Comparison of ENCODE assay signal across 8 mouse cellular contexts in the genomic region with DNA sequence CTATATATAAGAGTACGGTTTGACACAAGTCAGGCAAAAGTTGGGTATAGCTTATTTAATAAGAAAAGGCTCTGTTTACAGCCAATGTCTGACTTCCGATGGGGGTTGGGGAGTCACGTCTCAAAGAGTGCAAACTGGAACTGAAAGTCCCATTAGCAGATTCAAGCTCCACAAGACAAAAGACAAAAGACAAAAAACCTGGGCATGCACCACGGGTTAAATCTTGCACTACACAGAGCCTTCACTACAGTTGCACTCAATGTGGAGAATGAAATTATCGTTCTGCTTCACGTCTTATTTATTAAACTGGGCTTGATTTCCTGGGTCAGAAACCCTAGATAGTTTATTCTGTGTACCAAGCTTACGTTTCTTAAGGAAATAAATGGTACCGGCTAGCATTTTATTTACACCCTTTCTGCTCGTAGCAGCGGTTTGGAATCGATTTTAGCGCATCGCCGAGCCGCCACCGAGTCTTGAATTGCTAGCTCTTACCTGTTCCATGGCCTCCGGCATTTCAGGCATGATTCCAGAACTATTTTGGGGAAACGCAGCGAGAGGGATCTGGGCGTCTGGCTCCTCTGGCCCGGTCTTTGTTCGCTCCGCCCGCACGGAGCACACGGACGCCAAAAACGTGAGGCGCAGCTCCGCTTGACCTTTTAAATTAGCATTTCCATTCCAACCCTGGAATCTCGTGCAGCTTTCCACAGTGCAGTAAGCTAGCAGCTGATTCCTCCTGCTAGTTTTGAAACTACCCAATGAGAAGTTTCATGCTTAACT. TPM values are rescaled to one million over a fixed set of nuclear protein-coding genes. Genes with fewer than 3 reads are reported as not detected.
DNase-seq lines count a peak whose midpoint lies in the region; ATAC-seq and TF ChIP-seq lines count a peak whose summit lies in the region.

No protein-coding gene starts in this region.

- peak overlapping the region; percentile 96 for H3K27ac ChIP-seq in ES-Bruce4 (ENCODE audit: insufficient read depth, low read length)
- peak overlapping the region; percentile 96 for H3K27ac ChIP-seq in brown adipose tissue, adult 24 weeks (replicated peaks; ENCODE audit: low read depth, low read length)
- H3K27ac ChIP-seq in forebrain, embryonic 12.5 days, result peak overlapping the region; percentile 95
- H3K27ac ChIP-seq in lung, embryonic 14.5 days (ENCODE audit: low read depth), result peak overlapping the region; percentile 98

- peak; percentile 42 for ATAC-seq in forebrain, embryonic 12.5 days (ENCODE audit: low FRiP score)
- peak; percentile 52 for ATAC-seq in lung, embryonic 14.5 days (ENCODE audit: insufficient read depth)

- peak overlapping the region; percentile 69 for H3K9ac ChIP-seq in ES-Bruce4 (ENCODE audit: low read depth, poor library complexity, severe bottlenecking)
- peak overlapping the region; percentile 80 for H3K9ac ChIP-seq in forebrain, embryonic 12.5 days
- peak overlapping the region; percentile 84 for H3K9ac ChIP-seq in lung, embryonic 14.5 days

- peaks cover 4% of the 10 kb centered on the region; the same call in 1 of the 2 replicates for H3K36me3 ChIP-seq in ES-Bruce4 (ENCODE audit: control insufficient read depth, insufficient read depth, low read length, poor library complexity, severe bottlenecking)
- no peaks in the 10 kb centered on the region for H3K36me3 ChIP-seq in forebrain, embryonic 12.5 days (replicated peaks)
- H3K36me3 ChIP-seq in lung, embryonic 14.5 days (ENCODE audit: insufficient read depth), result no peaks in the 10 kb centered on the region

- WGBS in forebrain, embryonic 12.5 days, result under 1% methylated on average over 31 of the region's 31 CpGs
- under 1% methylated on average over 31 of the region's 31 CpGs for WGBS in lung, embryonic 14.5 days

- H3K4me3 ChIP-seq in ES-Bruce4 (ENCODE audit: low read depth, low read length), result peak overlapping the region; percentile 92
- H3K4me3 ChIP-seq in brown adipose tissue, adult 24 weeks (ENCODE audit: insufficient read depth, low read depth, low read length), result peak overlapping the region; percentile 81
- H3K4me3 ChIP-seq in forebrain, embryonic 12.5 days (replicated peaks), result peak overlapping the region; percentile 84
- H3K4me3 ChIP-seq in lung, embryonic 14.5 days (ENCODE audit: low read depth, low read length), result peak overlapping the region; percentile 83

- H3K4me2 ChIP-seq in forebrain, embryonic 12.5 days, result peak overlapping the region; percentile 68
- peak overlapping the region; percentile 80 for H3K4me2 ChIP-seq in lung, embryonic 14.5 days

- TF ChIP-seq CTCF in ES-Bruce4 (IDR thresholded peaks at IDR 0.05; ENCODE audit: low read depth, low read length), result no peak
- no peak for TF ChIP-seq CTCF in lung, embryonic 14.5 days (IDR thresholded peaks at IDR 0.05; ENCODE audit: low read depth)

- intact Hi-C loops in heart, postnatal 10 days (cut with DNase I), result loop anchor here (2.0 to 5.0 kb wide), 2 partner anchors 38 to 60 kb away; partner anchors contain the start of genes Ccng1, Hmmr and Nudcd2

- TF ChIP-seq POLR2A in ES-Bruce4 (IDR thresholded peaks at IDR 0.05; ENCODE audit: insufficient read depth, low read length), result peak; percentile 52

- H3K9me3 ChIP-seq in ES-Bruce4 (replicated peaks; ENCODE audit: control insufficient read depth, insufficient read depth, low read length, poor library complexity, severe bottlenecking), result 0 out of 2 replicates have a peak, but pooled peaks cover 3% of the 10 kb centered on the region
- H3K9me3 ChIP-seq in forebrain, embryonic 12.5 days, result no peaks in the 10 kb centered on the region
- no peaks in the 10 kb centered on the region for H3K9me3 ChIP-seq in lung, embryonic 14.5 days (ENCODE audit: low read depth, low read length)

- DNase-seq in heart, postnatal 10 days, result peak; percentile 85 to 86
- peak; percentile 71 to 82 for DNase-seq in kidney, postnatal 4 days
- peak; percentile 87 for DNase-seq in lung, embryonic 14.5 days
- peak; percentile 37 for DNase-seq in ovary, adult 18-20 months (ENCODE audit: low spot score)
- peak; percentile 56 to 66 for DNase-seq in thymus, postnatal 10 days (ENCODE audit: low spot score in 2 of 2)

- TF ChIP-seq EP300 in ES-Bruce4 (IDR thresholded peaks at IDR 0.05; ENCODE audit: insufficient read depth, low read depth, low read length), result 0 out of 2 replicates have a peak, but pooled peaks have one; percentile 64

- peaks cover 1% of the 10 kb centered on the region; the same call in 1 of the 2 replicates for H3K27me3 ChIP-seq in ES-Bruce4 (ENCODE audit: control insufficient read depth, insufficient read depth, low read length, poor library complexity, severe bottlenecking)
- H3K27me3 ChIP-seq in forebrain, embryonic 12.5 days, result no peaks in the 10 kb centered on the region
- H3K27me3 ChIP-seq in lung, embryonic 14.5 days (ENCODE audit: insufficient read depth, low read length), result no peaks in the 10 kb centered on the region

- no peaks in the 10 kb centered on the region for H3K4me1 ChIP-seq in ES-Bruce4 (ENCODE audit: control insufficient read depth, insufficient read depth, low read length)
- H3K4me1 ChIP-seq in brown adipose tissue, adult 24 weeks (ENCODE audit: control insufficient read depth, insufficient read depth, insufficient read length, low read length), result peaks cover 15% of the 10 kb centered on the region
- peaks cover 28% of the 10 kb centered on the region for H3K4me1 ChIP-seq in forebrain, embryonic 12.5 days
- H3K4me1 ChIP-seq in lung, embryonic 14.5 days (ENCODE audit: insufficient read depth), result peaks cover 9% of the 10 kb centered on the region; the same call in 1 of the 2 replicates

RNA-seq across cellular contexts. Expression of gene Mat2b, which starts 0.5 kb away (rescaled TPM):
- polyA plus RNA-seq in ES-Bruce4 (2011; ENCODE audit: insufficient read depth, insufficient read length, low read depth, missing spikeins), result 60.9 and 67.3 TPM in 2 replicates
- 52.2 and 86.1 TPM in 2 replicates for polyA plus RNA-seq in brown adipose tissue, adult 24 weeks (2012; ENCODE audit: insufficient read depth, insufficient read length, missing spikeins)
- 80.3 and 84.8 TPM in 2 replicates for polyA plus RNA-seq in forebrain, embryonic 12.5 days (2016; fragmentation: Nextera tagmentation; extraction: Ambion mirVana)
- 10 to 100 TPM; 95.1 to 96.9 TPM for total RNA-seq in heart, postnatal 10 days (2021)
- 85.1 and 93.4 TPM in 2 replicates for polyA plus RNA-seq in lung, embryonic 14.5 days (2014; fragmentation: Nextera tagmentation; extraction: Ambion mirVana)

RNA-seq across cellular contexts. Expression of gene Hmmr, which starts 38.7 kb away (rescaled TPM):
- 166 and 182 TPM in 2 replicates for polyA plus RNA-seq in ES-Bruce4 (2011; ENCODE audit: insufficient read depth, insufficient read length, low read depth, missing spikeins)
- not detected in 2 replicates for polyA plus RNA-seq in brown adipose tissue, adult 24 weeks (2012; ENCODE audit: insufficient read depth, insufficient read length, missing spikeins)
- polyA plus RNA-seq in forebrain, embryonic 12.5 days (2016; fragmentation: Nextera tagmentation; extraction: Ambion mirVana), result 64.3 and 68.3 TPM in 2 replicates
- 10 to 100 TPM; 10.1 to 10.7 TPM for total RNA-seq in heart, postnatal 10 days (2021)
- polyA plus RNA-seq in lung, embryonic 14.5 days (2014; fragmentation: Nextera tagmentation; extraction: Ambion mirVana), result 62.9 and 63.7 TPM in 2 replicates

RNA-seq across cellular contexts. Expression of gene Nudcd2, which starts 39.0 kb away (rescaled TPM):
- 194 and 199 TPM in 2 replicates for polyA plus RNA-seq in ES-Bruce4 (2011; ENCODE audit: insufficient read depth, insufficient read length, low read depth, missing spikeins)
- polyA plus RNA-seq in brown adipose tissue, adult 24 weeks (2012; ENCODE audit: insufficient read depth, insufficient read length, missing spikeins), result 21.8 and 29.1 TPM in 2 replicates
- 151 and 171 TPM in 2 replicates for polyA plus RNA-seq in forebrain, embryonic 12.5 days (2016; fragmentation: Nextera tagmentation; extraction: Ambion mirVana)
- total RNA-seq in heart, postnatal 10 days (2021), result 10 to 100 TPM; 22.1 to 22.6 TPM
- 167 and 172 TPM in 2 replicates for polyA plus RNA-seq in lung, embryonic 14.5 days (2014; fragmentation: Nextera tagmentation; extraction: Ambion mirVana)

Comparison
In these comparisons a context has a peak if more than half of its experiments do, and no peak if none do; other contexts are left out.
1. Peak in every context shown above with its lines: DNase-seq, ATAC-seq, H3K4me3 ChIP-seq and H3K27ac ChIP-seq.
2. DNase-seq: peak in every context shown above with its lines; median percentile 87 in lung, embryonic 14.5 days; 86 in heart, postnatal 10 days; 76 in kidney, postnatal 4 days; 61 in thymus, postnatal 10 days; 37 in ovary, adult 18-20 months.
3. RNA of gene Hmmr, which starts 38.7 kb away (polyA plus RNA-seq): 166 to 182 TPM in ES-Bruce4, 64.3 to 68.3 TPM in forebrain, embryonic 12.5 days and 62.9 to 63.7 TPM in lung, embryonic 14.5 days; not detected in brown adipose tissue, adult 24 weeks; every median in the first group is over 10 times any median in the second.